Mouse (Mus musculus) mammary gland, adult 2 months (tissue): ENCODE data around the gene Dnase1. TPM values are rescaled to one million over a fixed set of nuclear protein-coding genes. Genes with fewer than 3 reads are reported as not detected.

ENCODE experiments used
- polyA plus RNA-seq: library from polyadenylated mRNA; depleted of rRNA; stranded (reverse); fragments of >200 nt; gene quantifications from 2 replicates; pipeline ENCODE4 v1.2.3, GENCODE M21; 2012; ENCODE audit warnings: low replicate concordance; rRNA removed

Gene Dnase1
- 0.17 TPM in 1 of 2 replicates, not detected in the other for polyA plus RNA-seq

GRCm38 (mm10) chr16:4036807-4037206, at the start of gene Dnase1:
Gene Dnase1, plus strand, starts transcription at chr16:4036942.

GRCm38 (mm10) chr16:4003489-4004398, 33.0 kb upstream of the Dnase1 start, which contains the start of gene Slx4:
Gene Slx4, minus strand, starts transcription at chr16:4003770.

GRCm38 (mm10) chr16:4077384-4078061, 40.8 kb downstream of the Dnase1 start, which contains the start of gene Trap1:
Gene Trap1, minus strand, starts transcription at chr16:4077827.

Other genes with a start within 250 kb of the Dnase1 start
- gene Olfr15, start 206.1 kb upstream of the Dnase1 start, polyA plus RNA-seq, result not detected in 2 replicates
- 1.0 and 2.4 TPM in 2 replicates for gene Zfp174, start 189.7 kb upstream of the Dnase1 start, polyA plus RNA-seq
- gene Naa60, start 164.6 kb upstream of the Dnase1 start, polyA plus RNA-seq, result 80.8 and 96.2 TPM in 2 replicates
- gene Zfp597, start 152.4 kb upstream of the Dnase1 start, polyA plus RNA-seq, result 2.9 and 3.6 TPM in 2 replicates
- 0.24 TPM in 1 of 2 replicates, not detected in the other for gene Gm20695, start 152.3 kb upstream of the Dnase1 start, polyA plus RNA-seq
- 4.1 and 12.7 TPM in 2 replicates for gene 1700037C18Rik, start 128.3 kb upstream of the Dnase1 start, polyA plus RNA-seq
- gene Cluap1, start 128.1 kb upstream of the Dnase1 start, polyA plus RNA-seq, result 5.3 and 7.0 TPM in 2 replicates
- 32.0 and 48.2 TPM in 2 replicates for gene Nlrc3, start 60.3 kb upstream of the Dnase1 start, polyA plus RNA-seq
- 21.4 and 22.2 TPM in 2 replicates for gene Slx4, start 33.2 kb upstream of the Dnase1 start, polyA plus RNA-seq
- 96.3 and 125 TPM in 2 replicates for gene Trap1, start 40.9 kb downstream of the Dnase1 start, polyA plus RNA-seq
- 12.6 and 28.7 TPM in 2 replicates for gene Crebbp, start 177.1 kb downstream of the Dnase1 start, polyA plus RNA-seq